Mouse (Mus musculus) lung, embryonic 14.5 days (tissue): ENCODE measurements around the gene Cdh4. TPM values are rescaled to one million over a fixed set of nuclear protein-coding genes. Genes with fewer than 3 reads are reported as not detected.

Source experiments
- ATAC-seq: fragments of 200-750 bp; cut with Nextera tagmentation; 2 replicates; pipeline ENCODE4 v1.8.0; 2017; ENCODE audit warnings: mild to moderate bottlenecking, moderate TSS enrichment, moderate library complexity; ENCODE audit not compliant: insufficient read depth
- DNase-seq: peaks from one replicate; pipeline ENCODE4 v3.0.0-alpha.2; 2015
- H3K27ac ChIP-seq: fragments of 300-500 bp; sonication (generic); 2 replicates; pipeline ENCODE4 v1.5.1; 2014; ENCODE audit warnings: low read depth, mild to moderate bottlenecking, moderate library complexity
- H3K27me3 ChIP-seq: fragments of 300-500 bp; sonication (generic); 2 replicates; pipeline ENCODE4 v1.6.1; 2014; ENCODE audit warnings: low read length, control low read depth; ENCODE audit not compliant: insufficient read depth
- H3K36me3 ChIP-seq: fragments of 300-500 bp; sonication (generic); 2 replicates; pipeline ENCODE4 v1.6.1; 2014; ENCODE audit warnings: control low read depth; ENCODE audit not compliant: insufficient read depth
- H3K4me1 ChIP-seq: fragments of 300-500 bp; sonication (generic); 2 replicates; pipeline ENCODE4 v1.6.1; 2014; ENCODE audit warnings: antibody characterized with exemption, control low read depth; ENCODE audit not compliant: insufficient read depth
- H3K4me2 ChIP-seq: fragments of 300-500 bp; sonication (generic); 2 replicates; pipeline ENCODE4 v1.6.1; 2014; ENCODE audit warnings: mild to moderate bottlenecking
- H3K4me3 ChIP-seq: fragments of 300-500 bp; sonication (generic); 2 replicates; pipeline ENCODE4 v1.5.1; 2014; ENCODE audit warnings: low read depth, low read length
- H3K9ac ChIP-seq: fragments of 300-500 bp; sonication (generic); 2 replicates; pipeline ENCODE4 v1.6.1; 2014
- H3K9me3 ChIP-seq: fragments of 300-500 bp; sonication (generic); 2 replicates; pipeline ENCODE4 v1.6.1; 2016; ENCODE audit warnings: low read depth, low read length, control low read depth
- CTCF ChIP-seq: IDR thresholded peaks from 2 replicates; pipeline ENCODE4 v1.5.1; 2016; ENCODE audit warnings: antibody characterized with exemption, low read depth
- WGBS: fragments of 180-500 bp; shearing (Covaris S2); extraction: QIAGEN DNeasy Blood & Tissue Kit; methylation state at CpG from one replicate; pipeline ENCODE4 v1.1.7; 2014; 5-methylcytosine and 5-hydroxymethylcytosine counted together
- polyA plus RNA-seq: library from polyadenylated mRNA; unstranded; fragments of >200 nt; fragmentation: Nextera tagmentation; extraction: Ambion mirVana; gene quantifications from 2 replicates; pipeline ENCODE4 v1.2.1, GENCODE M21; 2014

The Cdh4 gene
- polyA plus RNA-seq, 1 experiment from 2014 or later, result 4.9 TPM

DNA sequence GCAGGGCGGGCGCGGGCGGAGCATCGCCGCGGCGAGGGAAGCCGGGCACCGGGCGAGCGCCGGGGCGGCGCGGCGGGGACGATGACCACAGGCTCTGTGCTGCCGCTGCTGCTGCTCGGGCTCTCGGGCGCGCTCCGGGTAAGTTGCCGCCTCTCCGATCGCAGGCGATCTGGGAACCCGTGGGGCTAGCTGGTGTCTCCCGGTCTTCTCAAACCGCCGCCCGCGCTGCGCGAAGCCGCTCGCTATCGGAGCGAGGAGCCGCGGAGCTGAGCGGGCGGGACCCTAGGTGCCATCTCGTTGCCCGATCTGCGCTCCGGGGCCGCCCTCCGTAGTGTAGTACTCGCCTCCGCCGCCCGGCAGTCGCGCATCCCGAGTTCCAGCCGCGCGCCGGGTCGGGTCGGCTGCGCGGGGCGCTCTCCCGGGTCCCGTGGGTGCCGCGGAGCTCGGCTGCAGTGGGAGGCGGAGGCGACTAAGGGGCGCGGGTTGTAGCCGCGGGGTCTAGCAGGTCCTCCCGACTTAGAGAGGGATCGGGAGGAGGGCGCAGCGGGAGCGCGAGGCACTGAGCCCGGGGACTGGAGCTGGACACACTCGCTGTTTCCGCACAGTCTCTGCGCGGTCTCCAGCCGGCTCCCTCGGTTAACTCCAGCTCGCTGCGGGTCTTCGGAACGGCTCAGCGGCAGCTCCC is 452 bp downstream of the Cdh4 start:
- no peak overlapping the region for H3K27ac ChIP-seq
- no peak for TF ChIP-seq CTCF
- H3K4me3 ChIP-seq, result peak overlapping the region; percentile 59
- ATAC-seq (peak; percentile 68), DNase-seq (peak; percentile 59)
- H3K9ac ChIP-seq, result peak overlapping the region; percentile 40
- no peaks in the 10 kb centered on the region for H3K9me3 ChIP-seq
- peaks cover 35% of the 10 kb centered on the region for H3K27me3 ChIP-seq
- under 1% methylated on average over 76 of the region's 95 CpGs for WGBS
- H3K4me2 ChIP-seq, result peak overlapping the region; percentile 95
- 0 out of 2 replicates have a peak, but pooled peaks cover 2% of the 10 kb centered on the region for H3K4me1 ChIP-seq
- no peaks in the 10 kb centered on the region for H3K36me3 ChIP-seq

DNA sequence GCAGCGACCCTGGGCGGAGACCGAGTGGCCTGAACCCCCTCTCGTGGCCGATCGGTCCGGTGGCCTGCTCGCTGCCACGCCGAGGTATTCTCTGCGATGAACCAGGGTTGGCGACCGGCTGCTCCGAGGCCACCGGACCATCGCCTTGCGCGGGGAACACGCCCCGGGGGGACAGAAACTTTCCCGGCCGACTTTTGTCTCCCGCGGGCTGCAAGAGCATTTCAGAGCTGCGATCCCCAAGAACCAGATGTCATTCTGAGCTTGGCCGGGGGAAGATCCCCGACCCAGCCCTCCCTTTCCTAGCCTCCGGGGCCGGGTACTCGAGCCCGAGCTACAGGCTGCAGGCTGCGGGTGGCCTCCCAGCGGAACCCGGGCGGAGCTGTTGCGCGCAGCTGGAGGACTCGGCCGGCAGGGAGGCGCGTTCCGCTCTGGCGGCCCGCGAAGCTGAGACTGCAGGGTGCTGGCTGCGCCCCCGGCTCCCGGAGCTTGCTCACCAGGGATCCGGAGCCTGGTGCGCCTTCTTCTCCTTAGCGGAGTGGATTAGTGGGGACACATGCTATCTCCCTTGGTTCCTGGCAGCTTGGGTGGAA is 1.1 kb downstream of the Cdh4 start:
- DNase-seq (peak; percentile 73), ATAC-seq (peak; percentile 57)
- no peak overlapping the region for H3K27ac ChIP-seq
- H3K27me3 ChIP-seq, result peaks cover 35% of the 10 kb centered on the region
- 0 out of 2 replicates have a peak, but pooled peaks cover 2% of the 10 kb centered on the region for H3K4me1 ChIP-seq
- peak overlapping the region; percentile 59 for H3K4me3 ChIP-seq
- H3K9me3 ChIP-seq, result no peaks in the 10 kb centered on the region
- TF ChIP-seq CTCF, result no peak
- peak overlapping the region; percentile 95 for H3K4me2 ChIP-seq
- no peaks in the 10 kb centered on the region for H3K36me3 ChIP-seq
- H3K9ac ChIP-seq, result peak overlapping the region; percentile 40
- WGBS, result under 1% methylated on average over 51 of the region's 51 CpGs

DNA sequence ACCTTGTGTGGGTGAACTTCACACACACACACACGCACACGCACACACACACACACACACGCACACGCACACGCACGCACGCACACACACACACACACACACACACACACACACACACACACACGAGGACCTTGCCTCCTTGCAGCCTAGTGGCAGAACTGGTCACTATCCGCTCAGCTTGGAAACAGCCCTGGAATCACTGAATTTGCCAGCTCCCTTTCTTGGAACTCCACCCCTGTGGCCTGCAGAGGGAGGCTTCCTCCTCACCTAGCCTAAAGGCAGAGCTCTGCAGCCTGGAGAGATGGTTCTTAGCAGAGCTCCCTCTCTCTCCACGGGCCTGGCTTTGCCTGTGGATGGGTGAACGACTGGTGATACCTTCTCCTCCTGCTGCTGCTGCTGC is 1.7 kb downstream of the Cdh4 start:
- no peak overlapping the region for H3K27ac ChIP-seq
- ATAC-seq, result no peak
- peak; percentile 17 for DNase-seq

DNA sequence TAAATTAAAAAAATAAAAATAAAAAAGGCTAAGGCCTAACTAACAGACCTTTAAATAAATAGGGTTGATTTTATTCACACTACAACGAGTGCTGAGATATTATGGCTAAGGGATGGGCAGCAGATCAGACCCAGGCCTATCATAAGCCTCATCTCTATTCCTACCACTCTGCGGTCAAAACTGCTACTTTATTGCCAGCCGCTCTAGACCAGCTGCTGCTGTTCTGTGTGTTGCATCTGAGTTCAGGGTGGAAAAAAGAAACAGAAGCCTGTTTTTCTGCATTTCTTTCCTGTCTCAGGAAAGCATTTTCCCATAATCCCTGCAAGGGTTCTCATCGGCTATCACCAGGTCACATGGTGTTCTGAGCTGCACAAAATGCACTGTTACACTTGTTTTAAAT is 6.0 kb downstream of the Cdh4 start:
- no peak overlapping the region for H3K4me2 ChIP-seq
- H3K4me1 ChIP-seq, result no peaks in the 10 kb centered on the region
- H3K4me3 ChIP-seq, result no peak overlapping the region
- no peak overlapping the region for H3K9ac ChIP-seq
- 94% methylated on average over 4 of the region's 4 CpGs for WGBS
- H3K27me3 ChIP-seq, result peaks cover 17% of the 10 kb centered on the region
- DNase-seq (no peak), ATAC-seq (no peak)
- no peaks in the 10 kb centered on the region for H3K36me3 ChIP-seq
- no peak for TF ChIP-seq CTCF
- H3K27ac ChIP-seq, result no peak overlapping the region
- no peaks in the 10 kb centered on the region; the same call in 1 of the 2 replicates for H3K9me3 ChIP-seq

More for the DNA sequence above, 1.7 kb downstream of the Cdh4 start:
- WGBS, result 23% methylated on average over 10 of the region's 11 CpGs
- no peak for TF ChIP-seq CTCF
- H3K9me3 ChIP-seq, result no peaks in the 10 kb centered on the region; the same call in 1 of the 2 replicates
- H3K27me3 ChIP-seq, result peaks cover 35% of the 10 kb centered on the region
- H3K36me3 ChIP-seq, result no peaks in the 10 kb centered on the region
- peak overlapping the region; percentile 95 for H3K4me2 ChIP-seq
- 0 out of 2 replicates have a peak, but pooled peaks cover 2% of the 10 kb centered on the region for H3K4me1 ChIP-seq
- H3K4me3 ChIP-seq, result peak overlapping the region; percentile 59
- no peak overlapping the region for H3K9ac ChIP-seq

DNA sequence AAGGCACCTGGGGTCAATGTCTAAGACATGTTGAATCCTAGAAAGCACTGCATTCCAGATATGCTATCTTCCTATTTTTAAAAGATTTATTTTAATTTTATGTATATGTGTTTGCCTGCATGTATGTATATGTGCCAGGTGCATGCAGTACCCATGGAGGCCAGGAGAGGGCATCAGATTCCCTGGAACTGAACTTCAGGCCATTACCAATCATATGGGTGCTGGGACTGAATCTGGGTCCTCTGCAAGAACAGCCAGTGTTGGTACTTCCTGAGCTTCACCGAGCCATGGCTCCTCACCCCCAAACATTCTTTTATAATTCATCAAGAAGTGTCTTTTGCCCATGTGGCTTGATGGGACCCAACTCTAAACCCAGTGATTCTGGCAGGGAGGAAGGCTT is 6.8 kb downstream of the Cdh4 start:
- H3K27ac ChIP-seq, result no peak overlapping the region
- H3K9ac ChIP-seq, result no peak overlapping the region
- H3K4me1 ChIP-seq, result no peaks in the 10 kb centered on the region
- no peak overlapping the region for H3K4me3 ChIP-seq
- no peak overlapping the region for H3K4me2 ChIP-seq
- ATAC-seq (no peak), DNase-seq (no peak)
- H3K27me3 ChIP-seq, result peaks cover 11% of the 10 kb centered on the region
- WGBS, result 100% methylated on average over 1 of the region's 1 CpGs
- no peaks in the 10 kb centered on the region for H3K36me3 ChIP-seq
- H3K9me3 ChIP-seq, result no peaks in the 10 kb centered on the region; the same call in 1 of the 2 replicates
- peak; percentile 43 for TF ChIP-seq CTCF

DNA sequence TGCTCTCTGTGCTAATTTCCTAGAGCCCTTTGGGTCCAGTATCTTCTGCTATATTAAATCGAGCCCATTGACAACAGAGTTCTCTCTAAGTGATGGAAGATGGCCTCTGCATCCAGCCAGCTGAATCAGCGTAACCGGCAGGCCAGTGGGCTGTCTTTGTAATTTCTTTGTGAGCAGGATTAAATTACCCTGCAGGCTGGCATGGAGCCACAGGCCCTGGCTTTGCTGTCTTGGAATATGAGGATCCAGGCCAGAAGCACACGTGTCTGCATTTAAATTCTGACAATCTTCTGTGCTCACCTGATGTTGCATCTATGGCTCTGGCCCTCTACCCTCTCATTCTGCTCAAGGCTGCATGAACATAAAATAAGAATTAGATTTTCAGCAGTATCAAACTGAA is 17.0 kb downstream of the Cdh4 start:
- H3K9me3 ChIP-seq, result peaks cover 43% of the 10 kb centered on the region
- no peak for TF ChIP-seq CTCF
- 80% methylated on average over 4 of the region's 4 CpGs for WGBS
- DNase-seq, result no peak
- no peaks in the 10 kb centered on the region for H3K36me3 ChIP-seq
- H3K27ac ChIP-seq, result no peak overlapping the region
- no peak overlapping the region for H3K4me3 ChIP-seq
- no peak for ATAC-seq
- no peaks in the 10 kb centered on the region for H3K27me3 ChIP-seq
- H3K9ac ChIP-seq, result no peak overlapping the region
- H3K4me2 ChIP-seq, result no peak overlapping the region
- H3K4me1 ChIP-seq, result no peaks in the 10 kb centered on the region

DNA sequence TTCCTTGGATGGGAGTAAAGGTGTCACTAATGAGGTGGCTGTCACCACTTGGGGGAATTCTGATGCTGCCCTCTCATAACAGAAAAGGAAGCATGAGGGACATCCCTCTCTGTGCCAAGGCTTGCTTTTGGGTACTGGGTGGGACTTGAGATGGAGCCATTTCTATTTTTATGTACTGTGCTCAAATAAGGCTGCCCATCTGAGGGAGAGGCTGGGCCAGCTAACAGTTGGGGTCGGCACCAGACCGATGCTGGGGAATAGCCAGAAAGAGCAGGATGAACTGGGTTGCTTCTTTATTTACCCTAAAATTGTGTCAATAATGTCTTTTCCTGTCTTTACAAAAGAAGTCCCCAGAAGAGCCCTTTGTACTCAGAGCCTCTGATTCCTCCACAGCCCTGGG is 17.4 kb downstream of the Cdh4 start:
- H3K4me1 ChIP-seq, result no peaks in the 10 kb centered on the region
- H3K4me3 ChIP-seq, result no peak overlapping the region
- ATAC-seq, result no peak
- 96% methylated on average over 2 of the region's 2 CpGs for WGBS
- H3K27me3 ChIP-seq, result no peaks in the 10 kb centered on the region
- no peak for DNase-seq
- H3K27ac ChIP-seq, result no peak overlapping the region
- no peak overlapping the region for H3K4me2 ChIP-seq
- TF ChIP-seq CTCF, result no peak
- H3K9me3 ChIP-seq, result peaks cover 43% of the 10 kb centered on the region
- H3K9ac ChIP-seq, result no peak overlapping the region
- H3K36me3 ChIP-seq, result no peaks in the 10 kb centered on the region
